Mouse (Mus musculus) lung, embryonic 16.5 days (tissue): ENCODE measurements around the gene Rora. TPM values are rescaled to one million over a fixed set of nuclear protein-coding genes. Genes with fewer than 3 reads are reported as not detected.

Experiments used
- ATAC-seq: fragments of 200-750 bp; cut with Nextera tagmentation; 2 replicates; pipeline ENCODE4 v1.8.0; 2017; ENCODE audit warnings: low read depth, mild to moderate bottlenecking, moderate library complexity
- H3K27ac ChIP-seq: fragments of 300-500 bp; sonication (generic); 2 replicates; pipeline ENCODE4 v1.5.1; 2014; ENCODE audit warnings: mild to moderate bottlenecking, control low read depth, low read length
- H3K27me3 ChIP-seq: fragments of 300-500 bp; sonication (generic); 2 replicates; pipeline ENCODE4 v1.6.1; 2014; ENCODE audit warnings: low read depth, low read length, mixed read lengths; ENCODE audit not compliant: control insufficient read depth, insufficient read depth
- H3K36me3 ChIP-seq: fragments of 300-500 bp; sonication (generic); 2 replicates; pipeline ENCODE4 v1.6.1; 2014; ENCODE audit warnings: low read length; ENCODE audit not compliant: control insufficient read depth, insufficient read depth
- H3K4me1 ChIP-seq: fragments of 300-500 bp; sonication (generic); replicated peaks from 2 replicates; pipeline ENCODE4 v1.6.1; 2014; ENCODE audit warnings: low read length, mixed read lengths; ENCODE audit not compliant: control insufficient read depth, insufficient read depth
- H3K4me2 ChIP-seq: fragments of 300-500 bp; sonication (generic); 2 replicates; pipeline ENCODE4 v1.6.1; 2014; ENCODE audit warnings: low read depth, low read length, control low read depth
- H3K4me3 ChIP-seq: fragments of 300-500 bp; sonication (generic); 2 replicates; pipeline ENCODE4 v1.5.1; 2014; ENCODE audit warnings: mild to moderate bottlenecking, low read length, control low read depth
- H3K9ac ChIP-seq: fragments of 300-500 bp; sonication (generic); 2 replicates; pipeline ENCODE4 v1.6.1; 2014; ENCODE audit warnings: low read length, control low read depth
- H3K9me3 ChIP-seq: fragments of 300-500 bp; sonication (generic); 2 replicates; pipeline ENCODE4 v1.6.1; 2016; ENCODE audit warnings: low read length; ENCODE audit not compliant: control insufficient read depth
- WGBS: fragments of 180-500 bp; shearing (Covaris S2); extraction: QIAGEN DNeasy Blood & Tissue Kit; methylation state at CpG from one replicate; pipeline ENCODE4 v1.1.7; 2014; 5-methylcytosine and 5-hydroxymethylcytosine counted together
- polyA plus RNA-seq: library from polyadenylated mRNA; unstranded; fragments of >200 nt; fragmentation: Nextera tagmentation; extraction: Ambion mirVana; gene quantifications from 2 replicates; pipeline ENCODE4 v1.2.1, GENCODE M21; 2015

The Rora gene
- polyA plus RNA-seq, 1 experiment from 2014 or later: 8.4 TPM

- H3K9ac ChIP-seq: no peak overlapping the region
Measured at GRCm38 (mm10) chr9:69288586-69288985, 635.0 kb downstream of the Rora start.

GRCm38 (mm10) chr9:69289056-69290017 is 635.8 kb downstream of the Rora start:
- Histone ChIP-seq H3K4me1 (peaks cover 12% of the 10 kb centered on the region; the same call in 1 of the 2 replicates), H3K36me3 (no peaks in the 10 kb centered on the region), H3K27me3 (peaks cover 7% of the 10 kb centered on the region), H3K27ac (no peak overlapping the region), H3K4me3 (peak overlapping the region; percentile 74), H3K9ac (peak overlapping the region; percentile 75), H3K4me2 (peak overlapping the region; percentile 90), H3K9me3 (no peaks in the 10 kb centered on the region)
- WGBS: 1% methylated on average over 56 of the region's 59 CpGs
- ATAC-seq: peak; percentile 95

More at GRCm38 (mm10) chr9:69288586-69288985, 635.0 kb downstream of the Rora start:
- peaks cover 12% of the 10 kb centered on the region; the same call in 1 of the 2 replicates for H3K4me1 ChIP-seq
- H3K9me3 ChIP-seq: no peaks in the 10 kb centered on the region
- 37% methylated on average over 5 of the region's 5 CpGs for WGBS
- H3K36me3 ChIP-seq: no peaks in the 10 kb centered on the region
- H3K27me3 ChIP-seq: peaks cover 7% of the 10 kb centered on the region
- H3K4me2 ChIP-seq: peak overlapping the region; percentile 90; the same call in 1 of the 2 replicates
- no peak overlapping the region for H3K4me3 ChIP-seq
- no peak for ATAC-seq
- H3K27ac ChIP-seq: no peak overlapping the region

GRCm38 (mm10) chr9:69290018-69290880 is 636.7 kb downstream of the Rora start:
- under 1% methylated on average over 70 of the region's 73 CpGs for WGBS
- no peaks in the 10 kb centered on the region for H3K9me3 ChIP-seq
- no peaks in the 10 kb centered on the region for H3K36me3 ChIP-seq
- H3K4me2 ChIP-seq: peak overlapping the region; percentile 90
- no peak overlapping the region for H3K27ac ChIP-seq
- ATAC-seq: peak; percentile 59
- peak overlapping the region; percentile 75 for H3K9ac ChIP-seq
- peak overlapping the region; percentile 74 for H3K4me3 ChIP-seq
- peaks cover 7% of the 10 kb centered on the region for H3K27me3 ChIP-seq
- H3K4me1 ChIP-seq: peaks cover 12% of the 10 kb centered on the region; the same call in 1 of the 2 replicates

GRCm38 (mm10) chr9:69290881-69291450 is 637.4 kb downstream of the Rora start:
- H3K4me3 ChIP-seq: peak overlapping the region; percentile 74
- H3K4me1 ChIP-seq: peaks cover 12% of the 10 kb centered on the region; the same call in 1 of the 2 replicates
- peak overlapping the region; percentile 90 for H3K4me2 ChIP-seq
- no peak for ATAC-seq
- WGBS: 3% methylated on average over 29 of the region's 29 CpGs
- H3K9me3 ChIP-seq: no peaks in the 10 kb centered on the region
- peak overlapping the region; percentile 75 for H3K9ac ChIP-seq
- H3K36me3 ChIP-seq: no peaks in the 10 kb centered on the region
- H3K27me3 ChIP-seq: peaks cover 7% of the 10 kb centered on the region
- no peak overlapping the region for H3K27ac ChIP-seq

- Histone ChIP-seq H3K9ac (peak overlapping the region; percentile 75; the same call in 1 of the 2 replicates), H3K27ac (no peak overlapping the region), H3K4me3 (peak overlapping the region; percentile 74), H3K27me3 (peaks cover 7% of the 10 kb centered on the region), H3K9me3 (no peaks in the 10 kb centered on the region), H3K4me2 (peak overlapping the region; percentile 90), H3K36me3 (no peaks in the 10 kb centered on the region), H3K4me1 (peaks cover 12% of the 10 kb centered on the region; the same call in 1 of the 2 replicates)
- ATAC-seq: no peak
- 21% methylated on average over 13 of the region's 13 CpGs for WGBS
Measured at GRCm38 (mm10) chr9:69291451-69291850, 637.9 kb downstream of the Rora start.

GRCm38 (mm10) chr9:69292353-69292752 is 638.8 kb downstream of the Rora start:
- Histone ChIP-seq H3K9me3 (no peaks in the 10 kb centered on the region), H3K4me1 (peaks cover 12% of the 10 kb centered on the region; the same call in 1 of the 2 replicates), H3K27ac (no peak overlapping the region), H3K4me2 (no peak overlapping the region), H3K4me3 (no peak overlapping the region), H3K27me3 (peaks cover 7% of the 10 kb centered on the region), H3K36me3 (no peaks in the 10 kb centered on the region), H3K9ac (no peak overlapping the region)
- ATAC-seq: no peak
- 71% methylated on average over 5 of the region's 5 CpGs for WGBS

GRCm38 (mm10) chr9:69292776-69293687 is 639.4 kb downstream of the Rora start:
- no peak overlapping the region for H3K4me3 ChIP-seq
- H3K4me2 ChIP-seq: no peak overlapping the region
- H3K9me3 ChIP-seq: no peaks in the 10 kb centered on the region
- WGBS: 86% methylated on average over 12 of the region's 12 CpGs
- H3K36me3 ChIP-seq: no peaks in the 10 kb centered on the region
- no peak overlapping the region for H3K27ac ChIP-seq
- H3K4me1 ChIP-seq: peaks cover 12% of the 10 kb centered on the region; the same call in 1 of the 2 replicates
- no peak for ATAC-seq
- no peak overlapping the region for H3K9ac ChIP-seq
- H3K27me3 ChIP-seq: peaks cover 7% of the 10 kb centered on the region

- Histone ChIP-seq H3K9ac (no peak overlapping the region), H3K4me3 (no peak overlapping the region), H3K27ac (no peak overlapping the region), H3K36me3 (no peaks in the 10 kb centered on the region), H3K27me3 (peaks cover 7% of the 10 kb centered on the region), H3K4me1 (peaks cover 13% of the 10 kb centered on the region; the same call in 1 of the 2 replicates), H3K9me3 (no peaks in the 10 kb centered on the region), H3K4me2 (no peak overlapping the region)
- no peak for ATAC-seq
- WGBS: 71% methylated on average over 8 of the region's 8 CpGs
Measured at GRCm38 (mm10) chr9:69293688-69294074, 640.1 kb downstream of the Rora start.
